Mouse (Mus musculus) hindbrain, embryonic 16.5 days (tissue): ENCODE data around the gene Tmem45a2. TPM values are rescaled to one million over a fixed set of nuclear protein-coding genes. Genes with fewer than 3 reads are reported as not detected.

Experiments
- polyA plus RNA-seq: library from polyadenylated mRNA; unstranded; fragments of >200 nt; fragmentation: Nextera tagmentation; extraction: Ambion mirVana; gene quantifications from 2 replicates; pipeline ENCODE4 v1.2.1, GENCODE M21; 2015

Tmem45a2 gene
- polyA plus RNA-seq, 1 experiment from 2014 or later: 0.06 TPM

Other genes starting within 250 kb of the Tmem45a2 start
- 4.5 and 7.1 TPM in 2 replicates for gene Tmem45a, start 185.2 kb downstream of the Tmem45a2 start, polyA plus RNA-seq
- gene Lnp1, start 143.3 kb downstream of the Tmem45a2 start, polyA plus RNA-seq: 0.33 and 0.75 TPM in 2 replicates
- 56.5 and 62.5 TPM in 2 replicates for gene Tomm70a, start 50.3 kb upstream of the Tmem45a2 start, polyA plus RNA-seq
- gene Nit2, start 96.0 kb upstream of the Tmem45a2 start, polyA plus RNA-seq: 57.7 and 60.1 TPM in 2 replicates
- 30.2 and 34.3 TPM in 2 replicates for gene Tbc1d23, start 160.1 kb upstream of the Tmem45a2 start, polyA plus RNA-seq
- gene Tmem30c, start 221.5 kb upstream of the Tmem45a2 start, polyA plus RNA-seq: 0.31 and 0.34 TPM in 2 replicates